Mouse (Mus musculus): ENCODE measurements around the gene Ing4. TPM values are rescaled to one million over a fixed set of nuclear protein-coding genes. Genes with fewer than 3 reads are reported as not detected.
A peak's percentile ranks its signal among the peaks of the same experiment; 100 is the strongest.
"Not testable (repeated sequence)": the region's sequence is repeated elsewhere in the genome, so short reads cannot be mapped to it uniquely, and the experiment has no call there.

Gene Ing4
- polyA plus RNA-seq, 1 experiment from 2014 or later, result 28.6 TPM

DNA sequence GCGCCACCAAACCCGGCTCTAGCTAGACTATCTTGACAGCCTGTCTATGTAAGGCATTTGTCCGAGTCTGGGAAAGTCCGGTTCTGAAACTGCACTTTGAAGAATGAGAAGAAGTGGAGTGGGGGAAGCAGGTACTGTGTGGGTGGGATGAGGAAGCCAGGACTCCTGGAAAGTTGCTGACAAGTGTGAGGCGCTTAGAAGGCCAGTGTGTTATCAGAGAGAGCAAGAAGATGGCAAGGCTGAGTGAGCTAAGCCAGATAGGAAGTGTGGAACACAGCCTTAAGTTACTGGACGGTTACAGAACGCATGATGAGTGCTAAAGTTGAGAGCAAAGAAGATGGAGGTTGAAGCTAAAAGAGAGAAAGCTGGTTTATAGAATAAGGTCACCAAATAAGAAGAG lies 2.5 kb downstream of the Ing4 start:
- Histone ChIP-seq H3K27me3 (no peaks in the 10 kb centered on the region), H3K27ac (peak overlapping the region; percentile 63), H3K4me1 (replicated peaks) (peaks cover 40% of the 10 kb centered on the region), H3K4me2 (peak overlapping the region; percentile 11; the same call in 1 of the 2 replicates), H3K4me3 (replicated peaks) (no peak overlapping the region), H3K36me3 (peaks cover 47% of the 10 kb centered on the region), H3K9me3 (replicated peaks) (no peaks in the 10 kb centered on the region), H3K9ac (0 out of 2 replicates have a peak overlapping the region, but pooled peaks have one; percentile 20)
- WGBS (ENCODE audit: insufficient replicate concordance), result 61% methylated on average over 7 of the region's 7 CpGs
- DNase-seq (no peak), ATAC-seq (ENCODE audit: low read depth) (no peak)

DNA sequence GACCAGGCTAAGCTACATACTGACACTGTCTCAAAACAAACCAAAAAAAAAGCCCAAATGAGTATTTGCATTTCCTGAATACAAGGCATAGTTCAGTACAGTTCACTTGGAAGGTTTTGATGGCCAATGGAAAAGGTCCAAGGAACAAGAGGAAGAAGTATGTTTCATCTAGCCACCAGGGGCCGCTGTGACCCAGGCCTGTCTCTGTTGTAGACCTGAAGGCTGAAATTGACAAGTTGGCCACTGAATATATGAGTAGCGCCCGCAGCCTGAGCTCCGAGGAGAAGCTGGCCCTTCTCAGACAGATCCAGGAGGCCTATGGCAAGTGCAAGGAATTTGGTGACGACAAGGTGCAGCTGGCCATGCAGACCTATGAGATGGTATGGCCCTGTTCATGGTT lies 7.1 kb downstream of the Ing4 start:
- peaks cover 19% of the 10 kb centered on the region for H3K4me1 ChIP-seq (replicated peaks)
- H3K27ac ChIP-seq, result no peak overlapping the region
- DNase-seq (peak; percentile 55), ATAC-seq (ENCODE audit: low read depth) (no peak)
- no peak overlapping the region for H3K4me2 ChIP-seq
- no peaks in the 10 kb centered on the region for H3K27me3 ChIP-seq
- H3K36me3 ChIP-seq, result peaks cover 74% of the 10 kb centered on the region
- H3K9ac ChIP-seq, result no peak overlapping the region
- no peaks in the 10 kb centered on the region for H3K9me3 ChIP-seq (replicated peaks)
- no peak overlapping the region for H3K4me3 ChIP-seq (replicated peaks)
- 31% methylated on average over 5 of the region's 5 CpGs for WGBS (ENCODE audit: insufficient replicate concordance)

DNA sequence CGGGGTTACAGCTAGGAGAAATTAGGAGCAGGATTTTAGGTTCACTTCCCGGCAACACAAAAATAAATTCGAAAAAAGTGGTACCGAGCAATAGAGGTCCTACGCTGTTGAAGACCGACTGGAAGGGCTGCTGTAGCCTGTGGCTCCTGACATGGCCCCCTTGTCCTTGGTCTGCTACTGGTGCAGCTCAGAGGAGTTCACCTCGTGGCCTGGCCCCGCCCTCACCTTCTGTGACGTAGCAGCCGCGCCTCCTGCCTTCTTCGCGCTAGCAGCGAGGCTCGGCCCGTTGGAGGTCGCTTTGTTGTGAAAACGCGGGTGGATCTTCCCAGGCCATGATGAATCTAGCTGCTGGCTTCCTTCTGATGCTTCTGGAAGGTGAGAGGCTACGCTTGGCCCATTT lies 10.1 kb downstream of the Ing4 start, which contains the start of gene Acrbp:
Gene Acrbp (plus strand): TSS at position 12 of the 400 bp plus-strand sequence.
- no peak within 1 kb of the TSS for H3K4me3 ChIP-seq (replicated peaks)
- ATAC-seq (ENCODE audit: low read depth) (no peak), DNase-seq (no peak)
- H3K4me2 ChIP-seq, result peak within 1 kb of the TSS; percentile 17
- H3K36me3 ChIP-seq, result peaks cover 72% of the 10 kb centered on the region
- H3K9me3 ChIP-seq (replicated peaks), result no peaks in the 10 kb centered on the region
- peaks cover 11% of the 10 kb centered on the region for H3K4me1 ChIP-seq (replicated peaks)
- H3K27ac ChIP-seq, result no peak within 1 kb of the TSS
- 42% methylated on average over 20 of the region's 20 CpGs for WGBS (ENCODE audit: insufficient replicate concordance)
- H3K9ac ChIP-seq, result 0 out of 2 replicates have a peak within 1 kb of the TSS, but pooled peaks have one; percentile 13
- H3K27me3 ChIP-seq, result no peaks in the 10 kb centered on the region

GRCm38 (mm10) chr6:125051237-125051636 lies 11.7 kb downstream of the Ing4 start:
- H3K36me3 ChIP-seq, result peaks cover 60% of the 10 kb centered on the region
- H3K9me3 ChIP-seq (replicated peaks), result no peaks in the 10 kb centered on the region
- WGBS (ENCODE audit: insufficient replicate concordance), result 61% methylated on average over 5 of the region's 5 CpGs
- ATAC-seq (ENCODE audit: low read depth) (no peak), DNase-seq (no peak)
- no peak overlapping the region for H3K9ac ChIP-seq
- H3K4me2 ChIP-seq, result no peak overlapping the region
- H3K27me3 ChIP-seq, result no peaks in the 10 kb centered on the region
- peaks cover 11% of the 10 kb centered on the region for H3K4me1 ChIP-seq (replicated peaks)
- H3K4me3 ChIP-seq (replicated peaks), result no peak overlapping the region
- no peak overlapping the region for H3K27ac ChIP-seq

- H3K36me3 ChIP-seq, result no peaks in the 10 kb centered on the region
- no peak overlapping the region for H3K4me3 ChIP-seq (replicated peaks)
- ATAC-seq (ENCODE audit: low read depth) (no peak), DNase-seq (no peak)
- no peak overlapping the region for H3K9ac ChIP-seq
- H3K4me2 ChIP-seq, result no peak overlapping the region
- H3K4me1 ChIP-seq (replicated peaks), result peaks cover 54% of the 10 kb centered on the region
- 28% methylated on average over 6 of the region's 6 CpGs for WGBS (ENCODE audit: insufficient replicate concordance)
- peaks cover 3% of the 10 kb centered on the region; the same call in 1 of the 2 replicates for H3K27me3 ChIP-seq
- H3K27ac ChIP-seq, result no peak overlapping the region
- no peaks in the 10 kb centered on the region for H3K9me3 ChIP-seq (replicated peaks)
These were observed 21.9 kb downstream of the Ing4 start for GRCm38 (mm10) chr6:125061493-125061892.

DNA sequence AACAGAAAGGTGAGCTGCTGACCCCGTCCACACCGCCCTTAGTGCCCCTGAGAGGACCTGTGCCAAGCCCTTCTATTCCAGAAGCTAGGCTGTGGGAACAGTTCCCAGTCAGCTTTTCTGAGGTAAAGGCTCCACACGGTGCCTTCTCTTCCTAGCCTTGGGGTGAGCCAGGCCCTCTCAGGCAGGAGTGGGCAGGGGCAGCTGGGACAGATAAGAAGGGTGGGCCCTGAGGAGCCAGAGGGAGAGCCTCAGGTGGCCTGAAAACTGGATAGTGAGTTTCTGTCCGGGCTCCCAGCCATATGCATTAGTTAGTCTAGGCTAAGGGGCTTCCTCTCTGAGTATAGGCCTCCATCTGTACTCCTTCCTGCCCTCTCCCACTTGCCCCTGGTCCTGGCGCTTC lies 23.0 kb downstream of the Ing4 start:
- Histone ChIP-seq H3K4me1 (replicated peaks) (peaks cover 60% of the 10 kb centered on the region), H3K4me2 (peak overlapping the region; percentile 4; the same call in 1 of the 2 replicates), H3K27ac (no peak overlapping the region; the same call in 1 of the 2 replicates), H3K36me3 (no peaks in the 10 kb centered on the region), H3K9me3 (replicated peaks) (no peaks in the 10 kb centered on the region), H3K27me3 (peaks cover 3% of the 10 kb centered on the region; the same call in 1 of the 2 replicates), H3K4me3 (replicated peaks) (no peak overlapping the region), H3K9ac (peak overlapping the region; percentile 4; the same call in 1 of the 2 replicates)
- DNase-seq (peak; percentile 28), ATAC-seq (ENCODE audit: low read depth) (peak; percentile 76)
- 53% methylated on average over 5 of the region's 5 CpGs for WGBS (ENCODE audit: insufficient replicate concordance)

GRCm38 (mm10) chr6:125063906-125064305 lies 24.3 kb downstream of the Ing4 start:
- H3K4me2 ChIP-seq, result no peak overlapping the region
- no peak for DNase-seq
- 60% methylated on average over 6 of the region's 6 CpGs for WGBS (ENCODE audit: insufficient replicate concordance)
- H3K36me3 ChIP-seq, result no peaks in the 10 kb centered on the region
- H3K27me3 ChIP-seq, result no peaks in the 10 kb centered on the region; the same call in 1 of the 2 replicates
- no peaks in the 10 kb centered on the region for H3K9me3 ChIP-seq (replicated peaks)
- H3K4me3 ChIP-seq (replicated peaks), result no peak overlapping the region
- peaks cover 57% of the 10 kb centered on the region for H3K4me1 ChIP-seq (replicated peaks)
- peak overlapping the region; percentile 2; the same call in 1 of the 2 replicates for H3K27ac ChIP-seq
- no peak overlapping the region for H3K9ac ChIP-seq
- ATAC-seq (ENCODE audit: low read depth), result no peak

DNA sequence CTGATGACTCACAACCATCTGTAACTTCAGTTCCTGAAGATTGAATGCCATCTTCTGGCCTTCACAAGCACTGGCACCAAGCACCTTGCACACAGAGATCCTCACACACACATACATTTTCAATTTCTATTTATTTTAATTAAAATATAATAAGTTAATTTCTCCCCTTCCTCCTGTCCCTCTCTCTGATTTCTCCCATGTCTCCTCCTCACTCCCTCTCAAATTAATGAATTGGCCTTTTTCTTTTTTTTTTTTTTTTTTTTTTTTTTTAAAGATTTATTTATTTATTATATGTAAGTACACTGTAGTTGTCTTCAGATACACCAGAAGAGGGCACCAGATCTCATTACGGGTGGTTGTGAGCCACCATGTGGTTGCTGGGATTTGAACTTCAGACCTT lies 25.7 kb downstream of the Ing4 start:
- H3K4me1 ChIP-seq (replicated peaks), result peaks cover 59% of the 10 kb centered on the region
- ATAC-seq (ENCODE audit: low read depth); H3K4me2 ChIP-seq; H3K36me3 ChIP-seq; H3K9me3 ChIP-seq (replicated peaks); DNase-seq; H3K4me3 ChIP-seq (replicated peaks); H3K27me3 ChIP-seq; H3K9ac ChIP-seq; H3K27ac ChIP-seq: not testable (repeated sequence)
- WGBS (ENCODE audit: insufficient replicate concordance), result no CpG with 5 or more reads among the region's 1 CpGs

DNA sequence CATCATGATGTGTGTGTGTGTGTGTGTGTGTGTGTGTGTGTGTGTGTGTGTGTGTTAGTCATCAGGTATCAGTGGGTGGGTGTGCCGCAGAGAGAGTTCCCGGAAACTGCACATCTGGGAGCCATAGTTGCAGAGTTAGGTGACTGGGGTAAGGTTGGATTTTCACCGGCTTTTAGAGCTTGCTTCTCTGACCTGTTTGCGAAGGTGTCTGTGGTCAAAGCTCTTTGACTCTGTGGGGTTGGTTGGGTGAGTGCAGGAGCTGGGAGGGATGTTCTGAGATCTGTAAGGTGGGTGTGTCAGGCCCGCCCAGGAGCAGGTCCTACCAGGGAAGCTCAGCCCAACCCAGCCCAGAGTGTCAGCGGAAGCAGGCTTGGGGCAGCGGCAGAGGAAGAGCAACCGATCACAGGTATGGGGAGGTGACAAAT lies 28.0 kb downstream of the Ing4 start, which contains the start of gene Lpar5:
Gene Lpar5 (plus strand): TSS at position 350 of the 425 bp plus-strand sequence.
- H3K9me3 ChIP-seq (replicated peaks), result no peaks in the 10 kb centered on the region
- H3K4me2 ChIP-seq, result peak within 1 kb of the TSS; percentile 39
- ATAC-seq (ENCODE audit: low read depth), result no peak
- peak within 1 kb of the TSS; percentile 39; the same call in 1 of the 2 replicates for H3K27ac ChIP-seq
- no peaks in the 10 kb centered on the region for H3K27me3 ChIP-seq
- H3K4me3 ChIP-seq (replicated peaks), result no peak within 1 kb of the TSS
- H3K9ac ChIP-seq, result peak within 1 kb of the TSS; percentile 41; the same call in 1 of the 2 replicates
- H3K4me1 ChIP-seq (replicated peaks), result peaks cover 63% of the 10 kb centered on the region
- no peaks in the 10 kb centered on the region for H3K36me3 ChIP-seq
- 48% methylated on average over 8 of the region's 8 CpGs for WGBS (ENCODE audit: insufficient replicate concordance)
- no peak for DNase-seq

GRCm38 (mm10) chr6:125071170-125071895 lies 31.8 kb downstream of the Ing4 start:
- peak overlapping the region; percentile 85 for H3K27ac ChIP-seq
- H3K9me3 ChIP-seq (replicated peaks), result no peaks in the 10 kb centered on the region
- 15% methylated on average over 18 of the region's 18 CpGs for WGBS (ENCODE audit: insufficient replicate concordance)
- no peaks in the 10 kb centered on the region for H3K27me3 ChIP-seq
- peak; percentile 98 for ATAC-seq (ENCODE audit: low read depth)
- peak; percentile 71 for DNase-seq
- H3K4me1 ChIP-seq (replicated peaks), result peaks cover 50% of the 10 kb centered on the region
- peak overlapping the region; percentile 43 for H3K4me3 ChIP-seq (replicated peaks)
- H3K4me2 ChIP-seq, result peak overlapping the region; percentile 61
- H3K36me3 ChIP-seq, result no peaks in the 10 kb centered on the region
- H3K9ac ChIP-seq, result peak overlapping the region; percentile 57

DNA sequence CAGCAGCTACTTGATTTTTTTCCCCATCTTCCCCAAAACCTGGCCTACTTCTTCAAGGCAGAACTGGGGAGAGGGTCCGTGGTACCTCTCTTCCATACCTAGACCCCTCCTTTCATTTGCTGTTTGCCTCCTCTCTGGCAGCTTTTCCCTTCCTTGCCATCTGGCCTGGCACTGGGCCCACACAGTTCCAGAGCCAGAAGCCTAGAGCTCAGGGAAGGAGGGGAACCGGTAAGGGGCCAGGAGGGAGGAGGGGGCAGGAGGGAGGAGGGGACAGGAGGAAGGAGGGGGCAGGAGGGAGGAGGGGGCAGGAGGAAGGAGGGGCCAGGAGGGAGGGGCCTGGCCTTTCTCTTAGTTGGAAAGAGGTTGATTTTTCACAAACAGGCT lies 32.3 kb downstream of the Ing4 start:
- 20% methylated on average over 2 of the region's 2 CpGs for WGBS (ENCODE audit: insufficient replicate concordance)
- Histone ChIP-seq H3K9me3 (replicated peaks) (no peaks in the 10 kb centered on the region), H3K27ac (peak overlapping the region; percentile 85), H3K4me2 (peak overlapping the region; percentile 61), H3K4me3 (replicated peaks) (peak overlapping the region; percentile 43), H3K9ac (peak overlapping the region; percentile 57), H3K27me3 (no peaks in the 10 kb centered on the region), H3K36me3 (no peaks in the 10 kb centered on the region), H3K4me1 (replicated peaks) (peaks cover 49% of the 10 kb centered on the region)
- no peak for DNase-seq
- no peak for ATAC-seq (ENCODE audit: low read depth)
